Mouse (Mus musculus) CH12.LX (cell line): ENCODE data around the gene Rhob. TPM values are rescaled to one million over a fixed set of nuclear protein-coding genes. Genes with fewer than 3 reads are reported as not detected.

Source experiments
- DNase-seq: peaks from one replicate; pipeline ENCODE4 v3.0.0-alpha.2; 2013; ENCODE audit errors: extremely low read depth
- H3K27ac ChIP-seq: 2 replicates; pipeline ENCODE4 v1.5.1; 2012; ENCODE audit warnings: low read depth, mild to moderate bottlenecking, control low read depth, moderate library complexity; ENCODE audit not compliant: insufficient read depth
- H3K27me3 ChIP-seq: replicated peaks from 2 replicates; pipeline ENCODE3; 2012; ENCODE audit warnings: inconsistent platforms
- H3K36me3 ChIP-seq, 2 experiments: replicated peaks in 1 of 2; 2 replicates each; pipeline versions ENCODE3 to v1.6.1; 2012; ENCODE audit warnings: inconsistent platforms in 1 of 2, low read length in 1 of 2, mild to moderate bottlenecking in 1 of 2, mixed read lengths in 1 of 2, moderate library complexity in 1 of 2; ENCODE audit not compliant: control insufficient read depth in 1 of 2, insufficient read depth in 1 of 2
- H3K4me1 ChIP-seq, 2 experiments: 2 replicates each; pipeline ENCODE4 v1.6.1; 2012; ENCODE audit warnings: inconsistent platforms in 1 of 2, moderate library complexity in 1 of 2; ENCODE audit not compliant: insufficient read depth in 2 of 2, control insufficient read depth in 1 of 2
- H3K4me2 ChIP-seq: 2 replicates; pipeline ENCODE4 v1.6.1; 2012; ENCODE audit warnings: low read depth, mild to moderate bottlenecking, control low read depth; ENCODE audit not compliant: poor library complexity, insufficient read depth, severe bottlenecking
- H3K4me3 ChIP-seq, 3 experiments: fragments of 150-350 bp in 1 of 3; sonication (generic) in 1 of 3; replicated peaks in 1 of 3; 2 replicates each; pipeline versions ENCODE3 to v1.5.1; 2011 to 2012; ENCODE audit warnings: low read depth in 2 of 3, low read length in 2 of 3, mild to moderate bottlenecking in 2 of 3, moderate library complexity in 2 of 3, control low read depth in 1 of 3, improper control_type of control experiment in 1 of 3, inconsistent platforms in 1 of 3, mixed read lengths in 1 of 3; ENCODE audit not compliant: poor library complexity in 1 of 3
- H3K79me2 ChIP-seq: replicated peaks from 2 replicates; pipeline ENCODE4 v1.6.1; 2012; ENCODE audit warnings: mild to moderate bottlenecking, moderate library complexity; ENCODE audit not compliant: control insufficient read depth, poor library complexity, insufficient read depth, severe bottlenecking; ENCODE audit errors: extremely low read depth
- H3K9ac ChIP-seq: 2 replicates; pipeline ENCODE4 v1.6.1; 2012; ENCODE audit warnings: low read depth, mild to moderate bottlenecking, control low read depth, moderate library complexity; ENCODE audit not compliant: insufficient read depth
- H3K9me3 ChIP-seq: replicated peaks from 2 replicates; pipeline ENCODE3; 2012; ENCODE audit warnings: low read length, inconsistent platforms, mixed read lengths
- BHLHE40 ChIP-seq: IDR thresholded peaks from 2 replicates; pipeline ENCODE4 v1.6.1; 2011; ENCODE audit warnings: mild to moderate bottlenecking, low read depth, low read length, improper control_type of control experiment
- E2F4 ChIP-seq: IDR thresholded peaks from 2 replicates; pipeline ENCODE4 v1.6.1; 2011; ENCODE audit warnings: low read depth, low read length, improper control_type of control experiment; ENCODE audit not compliant: insufficient replicate concordance
- ELF1 ChIP-seq: IDR thresholded peaks from 2 replicates; pipeline ENCODE4 v1.6.1; 2014; ENCODE audit warnings: low read depth, mild to moderate bottlenecking, inconsistent platforms, low read length, improper control_type of control experiment
- EP300 ChIP-seq: IDR thresholded peaks from 2 replicates; pipeline ENCODE4 v1.6.1; 2011; ENCODE audit warnings: low read length, improper control_type of control experiment
- GABPA ChIP-seq: IDR thresholded peaks from 2 replicates; pipeline ENCODE4 v1.6.1; 2012; ENCODE audit warnings: low read depth, low read length, improper control_type of control experiment, inconsistent platforms; ENCODE audit not compliant: insufficient replicate concordance
- IRF4 ChIP-seq: IDR thresholded peaks from 2 replicates; pipeline ENCODE4 v1.6.1; 2014; ENCODE audit warnings: low read depth, mild to moderate bottlenecking, inconsistent platforms, low read length, improper control_type of control experiment
- JUN ChIP-seq: IDR thresholded peaks from 2 replicates; pipeline ENCODE4 v1.6.1; 2011; ENCODE audit warnings: low read depth, mild to moderate bottlenecking, low read length, improper control_type of control experiment, moderate library complexity; ENCODE audit not compliant: insufficient read depth
- KAT2A ChIP-seq: IDR thresholded peaks from 2 replicates; pipeline ENCODE4 v1.6.1; 2012; ENCODE audit warnings: low read length, improper control_type of control experiment, inconsistent platforms; ENCODE audit not compliant: insufficient replicate concordance
- MAFK ChIP-seq: IDR thresholded peaks from 2 replicates; pipeline ENCODE4 v1.6.1; 2011; ENCODE audit warnings: low read length, improper control_type of control experiment; ENCODE audit not compliant: insufficient replicate concordance
- MAX ChIP-seq: IDR thresholded peaks from 2 replicates; pipeline ENCODE4 v1.6.1; 2011; ENCODE audit warnings: low read length, improper control_type of control experiment
- MAZ ChIP-seq: IDR thresholded peaks from 2 replicates; pipeline ENCODE4 v1.6.1; 2012; ENCODE audit warnings: low read depth, mild to moderate bottlenecking, inconsistent platforms, low read length, improper control_type of control experiment, moderate library complexity
- MXI1 ChIP-seq: IDR thresholded peaks from 2 replicates; pipeline ENCODE4 v1.6.1; 2011; ENCODE audit warnings: mild to moderate bottlenecking, low read depth, low read length, improper control_type of control experiment
- NELFE ChIP-seq: IDR thresholded peaks from 2 replicates; pipeline ENCODE4 v1.6.1; 2011; ENCODE audit warnings: low read depth, low read length, improper control_type of control experiment
- NRF1 ChIP-seq: IDR thresholded peaks from 2 replicates; pipeline ENCODE4 v1.6.1; 2014; ENCODE audit warnings: low read depth, mild to moderate bottlenecking, inconsistent platforms, low read length, improper control_type of control experiment, moderate library complexity
- PAX5 ChIP-seq: IDR thresholded peaks from 2 replicates; pipeline ENCODE4 v1.6.1; 2012; ENCODE audit warnings: low read length, inconsistent platforms, mixed read lengths
- POLR2A ChIP-seq: IDR thresholded peaks from 2 replicates; pipeline ENCODE4 v1.6.1; 2011; ENCODE audit warnings: low read depth, mild to moderate bottlenecking, improper control_type of control experiment, low read length
- RCOR1 ChIP-seq: conservative IDR thresholded peaks from 2 replicates; pipeline ENCODE4 v1.6.1; 2012; ENCODE audit warnings: low read depth, mild to moderate bottlenecking, inconsistent platforms, low read length, improper control_type of control experiment
- SMC3 ChIP-seq: IDR thresholded peaks from 2 replicates; pipeline ENCODE4 v1.6.1; 2011; ENCODE audit warnings: low read depth, low read length, improper control_type of control experiment
- USF1 ChIP-seq: IDR thresholded peaks from 2 replicates; pipeline ENCODE4 v1.6.1; 2014; ENCODE audit warnings: low read depth, mild to moderate bottlenecking, inconsistent platforms, low read length, improper control_type of control experiment
- USF2 ChIP-seq: conservative IDR thresholded peaks from 2 replicates; pipeline ENCODE4 v1.6.1; 2011; ENCODE audit warnings: low read depth, low read length, improper control_type of control experiment
- ZKSCAN1 ChIP-seq: IDR thresholded peaks from 2 replicates; pipeline ENCODE4 v1.6.1; 2012; ENCODE audit warnings: low read depth, inconsistent platforms, low read length, improper control_type of control experiment, borderline replicate concordance
- ZMIZ1 ChIP-seq: IDR thresholded peaks from 2 replicates; pipeline ENCODE4 v1.6.1; 2012; ENCODE audit warnings: low read depth, mild to moderate bottlenecking, inconsistent platforms, low read length, improper control_type of control experiment
- ZNF384 ChIP-seq: IDR thresholded peaks from 2 replicates; pipeline ENCODE4 v1.6.1; 2012; ENCODE audit warnings: low read depth, low read length, improper control_type of control experiment, inconsistent platforms
- dilution Hi-C: fragments of 300-500 bp; cut with MboI; formaldehyde crosslinking; loops from 2 replicates; pipeline ENCODE4 v1.14.3; 2020; ENCODE audit warnings: low sequenced_read_pairs; ENCODE audit not compliant: extremely low pct_unique_long_range_greater_than_20kb, extremely low pct_ligation_motif_present
- in situ Hi-C: fragments of 300-500 bp; cut with MboI; formaldehyde crosslinking; loops from 3 replicates; pipeline ENCODE4 v1.14.3; 2019; ENCODE audit warnings: low sequenced_read_pairs, low pct_ligation_motif_present, low pct_unique_long_range_greater_than_20kb, mixed read lengths
- polyA plus RNA-seq: library from polyadenylated mRNA; unstranded; fragments of >175 nt; gene quantifications from 2 replicates; pipeline ENCODE4 v1.2.1, GENCODE M21; 2012; ENCODE audit warnings: low read depth; ENCODE audit not compliant: insufficient read length
- total RNA-seq, 2 experiments: library from RNA; depleted of rRNA; stranded (reverse); fragments of 300-350 nt in 1 of 2; fragments of >200 nt in 1 of 2; gene quantifications; 2 replicates each; pipeline ENCODE4 v1.2.3; 2012 to 2014

The Rhob gene
- total and polyA plus RNA-seq, 3 experiments, result 42.1 to 54.1 (median 52.9) TPM

DNA sequence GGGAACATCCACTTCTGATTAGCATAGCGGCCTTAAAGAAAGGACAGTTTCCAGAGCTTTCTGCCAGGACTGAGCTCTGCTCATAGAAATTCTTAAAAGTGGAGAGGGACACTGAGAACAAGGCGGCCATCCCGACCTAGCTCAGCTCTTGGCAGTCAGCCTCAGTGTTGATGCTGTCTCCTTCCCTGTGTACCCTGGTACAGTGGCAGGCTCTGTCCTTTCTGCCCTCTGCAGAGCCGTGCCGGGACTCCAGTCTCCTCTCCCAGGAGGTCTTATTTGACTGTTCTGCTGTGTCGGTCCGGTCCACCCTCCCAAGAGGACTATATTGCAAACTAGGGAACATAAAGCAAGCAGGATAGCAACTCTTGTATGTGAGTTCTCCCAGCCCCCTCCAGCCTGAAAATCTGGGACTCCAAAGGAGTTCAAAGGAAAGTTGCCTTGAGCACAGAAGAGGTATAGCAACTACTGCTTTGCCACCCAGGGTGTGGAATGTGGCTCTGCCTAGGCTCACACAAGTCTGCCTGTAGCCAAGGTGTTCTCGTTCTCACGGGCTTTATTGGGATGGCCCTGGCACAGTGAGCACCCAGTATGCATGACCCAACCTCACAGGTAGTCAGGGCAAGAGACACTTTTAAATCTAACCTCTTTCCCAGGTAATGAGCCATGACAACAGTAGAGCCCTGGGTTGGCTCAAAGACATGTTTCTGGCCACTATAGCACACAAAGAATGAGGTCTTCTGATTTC lies 36.6 kb upstream of the Rhob start:
- Histone ChIP-seq H3K27me3 (no peaks in the 10 kb centered on the region), H3K4me3 (no peak overlapping the region), H3K9me3 (no peaks in the 10 kb centered on the region), H3K9ac (no peak overlapping the region), H3K36me3 (no peaks in the 10 kb centered on the region), H3K79me2 (no peaks in the 10 kb centered on the region; the same call in 1 of the 2 replicates), H3K4me1 (peaks cover 5 to 9% of the 10 kb centered on the region in 2 experiments; a peak in 3 of 4 replicates), H3K4me2 (no peak overlapping the region), H3K27ac (no peak overlapping the region)
- dilution Hi-C loops, result no loop called here
- no peak for DNase-seq
- in situ Hi-C loops, result loop anchor here (25.0 kb wide), 2 partner anchors 474 to 476 kb away; no protein-coding TSS in a partner anchor
- no peak for TF ChIP-seq KAT2A
- no peak for TF ChIP-seq IRF4
- TF ChIP-seq GABPA, result no peak
- TF ChIP-seq JUN, result no peak
- no peak for TF ChIP-seq ELF1
- TF ChIP-seq PAX5, result no peak
- TF ChIP-seq EP300, result no peak
- no peak for TF ChIP-seq MAZ
- TF ChIP-seq NRF1, result no peak
- no peak for TF ChIP-seq MXI1
- TF ChIP-seq POLR2A, result no peak
- no peak for TF ChIP-seq MAX
- no peak for TF ChIP-seq ZMIZ1
- TF ChIP-seq NELFE, result no peak
- no peak for TF ChIP-seq E2F4
- TF ChIP-seq USF1, result no peak
- TF ChIP-seq RCOR1, result no peak
- no peak for TF ChIP-seq ZKSCAN1
- no peak for TF ChIP-seq BHLHE40

DNA sequence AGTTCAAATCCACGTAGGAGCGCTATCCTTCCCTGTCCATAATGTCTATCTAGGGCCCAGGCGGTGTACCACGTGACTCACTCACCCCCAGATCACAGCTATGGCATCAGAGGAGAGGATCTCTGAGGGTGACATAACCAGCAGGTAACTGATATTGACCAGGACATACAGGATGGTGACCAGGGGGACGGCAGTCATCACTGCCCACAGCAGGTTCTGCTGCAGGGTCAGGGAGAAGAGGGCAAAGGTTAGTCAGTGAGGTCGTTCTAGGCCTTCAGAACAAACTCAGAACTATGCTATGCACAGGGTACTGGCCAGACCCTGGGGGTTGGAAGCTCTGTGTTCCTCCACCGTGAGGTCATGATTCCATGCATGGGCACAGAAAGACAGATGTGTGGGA lies 35.8 kb upstream of the Rhob start:
- TF ChIP-seq KAT2A (no peak), BHLHE40 (no peak), MAFK (no peak), USF2 (no peak), SMC3 (no peak), E2F4 (no peak), GABPA (no peak), ZNF384 (no peak)
- dilution Hi-C loops, result no loop called here
- Histone ChIP-seq H3K79me2 (no peaks in the 10 kb centered on the region), H3K27me3 (no peaks in the 10 kb centered on the region), H3K9me3 (no peaks in the 10 kb centered on the region), H3K4me2 (no peak overlapping the region), H3K9ac (no peak overlapping the region), H3K4me1 (peaks cover 5 to 9% of the 10 kb centered on the region in 2 experiments; a peak in 3 of 4 replicates), H3K27ac (no peak overlapping the region), H3K4me3 (no peak overlapping the region), H3K36me3 (no peaks in the 10 kb centered on the region)
- DNase-seq, result no peak
- in situ Hi-C loops, result loop anchor here (25.0 kb wide), 2 partner anchors 473 to 477 kb away; no protein-coding TSS in a partner anchor
